Mouse (Mus musculus) ES-E14 (cell line): Measurements from ENCODE around the gene Ago1.

ENCODE experiments used
- CHD2 ChIP-seq: IDR thresholded peaks from 2 replicates; pipeline ENCODE4 v1.6.1; 2014; ENCODE audit warnings: mild to moderate bottlenecking, low read depth, low read length, inconsistent platforms
- HCFC1 ChIP-seq: IDR thresholded peaks from 2 replicates; pipeline ENCODE4 v1.6.1; 2012; ENCODE audit warnings: low read length, inconsistent platforms, borderline replicate concordance; ENCODE audit not compliant: insufficient read depth
- MAFK ChIP-seq: IDR thresholded peaks from 2 replicates; pipeline ENCODE4 v1.6.1; 2014; ENCODE audit warnings: mild to moderate bottlenecking, low read depth, low read length, inconsistent platforms; ENCODE audit not compliant: insufficient read depth

GRCm38 (mm10) chr4:126491977-126492376, 23.6 kb upstream of the Ago1 start:
- TF ChIP-seq MAFK = no peak
- no peak for TF ChIP-seq CHD2
- TF ChIP-seq HCFC1 = no peak
